Mouse (Mus musculus): Measurements from ENCODE around the gene Tmem163.
A peak's percentile ranks its signal among the peaks of the same experiment; 100 is the strongest.

GRCm38 (mm10) chr1:127487161-127487560 lies 192.2 kb downstream of the Tmem163 start:
- TF ChIP-seq EP300 (IDR thresholded peaks at IDR 0.05; ENCODE audit: low read depth) (no peak), CTCF (IDR thresholded peaks at IDR 0.05; ENCODE audit: low read depth) (peak; percentile 70)
